Mouse (Mus musculus): ENCODE results near the gene Iqcf5.

Iqcf5 gene

GRCm38 (mm10) chr9:106514273-106514672 is at the start of gene Iqcf5:
TSS of gene Iqcf5 (plus strand) at chr9:106514573.
- DNase-seq (ENCODE audit: low spot score in 2 of 2) = no peak

- DNase-seq (ENCODE audit: low spot score in 2 of 2) = peak; percentile 64 to 80
Observed at GRCm38 (mm10) chr9:106464751-106465541, 49.4 kb upstream of the Iqcf5 start.

DNA sequence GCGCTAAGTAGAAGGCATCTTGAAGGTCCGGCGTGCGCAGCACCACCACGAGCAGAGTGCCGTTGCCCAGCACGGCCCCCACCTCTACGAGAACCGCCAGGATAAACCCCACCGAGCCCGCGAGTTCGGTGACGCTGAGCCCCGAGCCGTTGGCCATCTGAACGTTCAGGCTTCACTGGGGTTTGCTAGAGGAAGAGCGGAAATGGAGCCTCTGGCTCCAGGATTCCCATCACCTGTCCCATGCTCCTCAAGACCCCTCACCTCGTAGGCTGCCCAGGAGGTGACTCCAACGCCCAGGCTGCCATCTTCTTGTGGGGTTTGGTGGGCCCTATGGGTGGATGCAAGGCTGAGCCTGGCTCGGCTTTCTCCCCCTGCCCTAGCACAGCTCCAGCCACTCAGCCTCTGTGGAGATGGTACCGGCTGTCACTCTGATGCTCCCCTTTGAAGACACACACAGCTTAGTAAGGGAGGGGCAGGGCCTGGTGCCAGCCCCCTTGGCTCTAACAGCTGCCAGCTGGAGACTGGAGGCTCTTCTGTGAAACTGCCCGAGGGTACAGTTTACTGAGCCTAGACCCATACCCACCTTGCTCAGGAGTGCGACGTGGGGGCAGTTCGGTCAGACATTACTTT is 48.7 kb upstream of the Iqcf5 start, which contains the start of gene Gpr62:
Gpr62 (minus strand) TSS at position 368 of the 630 bp plus-strand sequence.
- no peak for DNase-seq (ENCODE audit: low spot score in 2 of 2)

DNA sequence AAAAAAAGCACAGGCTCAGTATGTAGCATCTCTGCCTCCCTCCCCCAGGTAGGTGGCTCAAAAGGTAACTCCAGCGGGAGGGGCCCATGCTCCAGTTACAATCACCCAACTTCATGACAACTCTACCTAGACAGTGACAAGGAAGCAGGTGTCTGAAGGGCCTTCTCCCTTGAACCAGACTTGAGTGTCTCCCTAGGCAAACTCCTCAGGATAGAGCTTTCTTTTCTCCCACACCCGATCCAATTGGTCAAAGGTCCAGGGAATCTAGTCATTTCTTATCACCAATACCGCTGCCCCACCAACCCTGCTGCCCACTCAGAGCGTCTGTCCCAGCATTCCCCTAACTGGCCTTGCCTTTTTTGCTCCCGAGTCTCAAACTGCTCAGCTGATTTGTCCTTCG is 47.7 kb upstream of the Iqcf5 start:
- no peak for DNase-seq (ENCODE audit: low spot score in 2 of 2)

GRCm38 (mm10) chr9:106467746-106468145 is 46.6 kb upstream of the Iqcf5 start:
- DNase-seq (ENCODE audit: low spot score in 2 of 2) = no peak

GRCm38 (mm10) chr9:106469317-106469716 is 45.1 kb upstream of the Iqcf5 start:
- no peak for DNase-seq (ENCODE audit: low spot score in 2 of 2)

DNA sequence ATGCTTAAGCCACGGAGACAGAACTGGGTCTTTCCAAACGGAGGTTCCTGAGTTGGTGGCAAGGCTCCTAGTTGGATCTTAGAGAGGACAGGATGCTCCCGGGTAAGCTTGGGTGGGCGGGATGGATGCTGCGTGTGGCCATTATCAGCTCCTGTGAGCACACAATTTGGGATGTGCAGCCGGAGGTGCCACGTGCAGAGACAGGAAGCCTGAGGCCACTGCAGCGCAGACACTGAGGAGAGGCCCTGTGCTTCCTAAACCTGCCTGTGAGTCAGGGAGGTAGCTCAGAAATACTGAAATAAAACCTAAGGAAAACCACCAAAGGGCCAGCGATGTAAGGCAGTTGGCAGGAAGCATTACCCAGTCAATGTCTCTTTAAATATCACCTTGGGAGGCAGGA is 44.6 kb upstream of the Iqcf5 start:
- DNase-seq (ENCODE audit: low spot score in 2 of 2) = no peak

GRCm38 (mm10) chr9:106470991-106471750 is 43.2 kb upstream of the Iqcf5 start:
- no peak for DNase-seq (ENCODE audit: low spot score in 2 of 2)

- no peak for DNase-seq (ENCODE audit: low spot score in 2 of 2)
Observed at GRCm38 (mm10) chr9:106471892-106472291, 42.5 kb upstream of the Iqcf5 start.

DNA sequence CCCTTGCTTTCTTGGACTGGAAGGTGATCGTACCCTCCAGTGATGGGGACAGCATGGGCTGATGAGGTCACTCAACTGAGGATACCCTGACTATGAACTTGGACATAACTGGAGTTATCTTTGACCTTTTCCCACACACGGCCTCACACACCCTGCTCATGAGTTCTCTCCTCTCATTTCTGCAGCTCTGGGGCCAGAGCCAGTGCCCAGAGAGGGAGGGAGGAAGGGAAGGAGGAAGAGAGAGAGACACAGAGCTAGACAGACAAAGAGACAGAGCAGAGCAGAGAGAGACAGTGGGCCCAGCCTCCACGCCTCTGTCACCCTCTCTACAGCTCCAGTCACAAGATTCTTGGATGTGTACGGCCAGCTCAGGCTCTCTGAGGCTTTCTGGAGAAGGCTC is 42.1 kb upstream of the Iqcf5 start:
- DNase-seq (ENCODE audit: low spot score in 2 of 2) = no peak

DNA sequence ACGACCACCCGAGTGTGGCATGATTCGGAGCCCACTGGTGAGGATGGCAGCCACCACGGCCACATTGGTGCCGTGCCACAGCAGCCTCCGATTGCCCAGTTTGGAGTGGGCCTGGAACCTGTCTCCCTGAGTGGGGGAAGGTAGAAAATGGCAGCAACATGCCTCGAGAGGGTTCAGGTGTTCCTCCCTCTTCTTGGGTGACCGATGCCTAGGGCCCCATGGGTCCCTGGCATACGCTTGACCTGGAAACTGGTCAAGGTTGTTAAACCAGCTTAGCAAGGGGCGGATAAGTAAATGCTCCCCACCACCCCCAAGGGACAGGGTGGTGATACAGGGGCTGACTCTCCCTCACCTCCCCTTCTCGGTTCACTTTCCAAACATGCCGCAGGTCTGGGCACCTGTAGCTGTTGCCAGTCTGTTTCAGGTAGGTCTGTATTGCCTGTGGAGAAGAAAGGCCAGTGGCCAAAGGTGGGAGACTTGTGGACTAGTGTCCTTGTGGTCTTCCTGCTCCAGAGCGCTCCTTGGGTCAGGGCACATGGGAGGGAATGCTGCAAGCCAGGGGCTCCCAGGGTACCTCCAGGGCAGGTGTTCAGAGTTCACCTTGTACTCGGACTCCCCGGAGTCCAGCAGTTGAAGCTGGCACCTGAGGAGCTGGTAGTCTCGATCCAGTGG is 41.2 kb upstream of the Iqcf5 start:
- no peak for DNase-seq (ENCODE audit: low spot score in 2 of 2)

- DNase-seq (ENCODE audit: low spot score in 2 of 2) = no peak
Observed at GRCm38 (mm10) chr9:106473753-106474105, 40.6 kb upstream of the Iqcf5 start.

DNA sequence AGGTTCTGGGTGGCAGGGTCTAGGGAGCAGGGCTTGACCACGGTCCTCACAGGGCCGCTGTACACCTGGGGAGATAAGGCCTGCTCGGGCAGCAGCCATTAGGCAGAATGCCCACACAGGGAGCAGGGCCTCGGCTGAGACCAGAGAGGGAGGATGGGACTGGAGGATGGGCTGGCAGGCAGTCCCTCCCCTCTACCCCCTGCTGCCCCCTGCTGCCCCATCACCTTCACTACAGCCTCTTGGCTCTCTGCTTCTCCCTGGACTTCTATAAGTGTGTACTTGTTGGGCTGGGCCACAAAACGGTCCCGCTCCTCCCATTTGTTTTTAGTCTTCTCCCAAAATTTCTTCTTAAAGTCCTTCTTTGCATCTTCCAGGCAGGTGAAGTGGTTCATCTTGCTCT is 39.9 kb upstream of the Iqcf5 start:
- DNase-seq (ENCODE audit: low spot score in 2 of 2) = no peak

- no peak for DNase-seq (ENCODE audit: low spot score in 2 of 2)
Observed at GRCm38 (mm10) chr9:106475046-106475445, 39.3 kb upstream of the Iqcf5 start.

DNA sequence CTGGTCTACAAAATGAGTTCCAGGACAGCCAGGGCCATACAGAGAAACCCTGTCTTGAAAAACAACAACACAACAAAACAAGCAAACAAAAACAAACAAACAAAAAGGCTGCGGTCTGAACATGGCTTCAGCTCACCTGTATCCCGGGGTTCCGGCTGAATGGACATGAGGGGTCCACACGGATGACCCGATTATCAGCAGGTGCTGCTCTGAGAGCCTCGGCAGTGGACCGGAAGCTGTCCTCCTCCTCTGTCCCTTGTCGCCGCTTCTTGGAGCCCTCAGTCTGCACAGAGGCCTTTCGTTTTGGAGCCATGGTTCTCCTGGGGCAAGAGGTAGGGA is 38.7 kb upstream of the Iqcf5 start, which contains the start of gene Rrp9:
Rrp9 (plus strand) TSS at position 301 of the 339 bp plus-strand sequence.
- DNase-seq (ENCODE audit: low spot score in 2 of 2) = no peak

DNA sequence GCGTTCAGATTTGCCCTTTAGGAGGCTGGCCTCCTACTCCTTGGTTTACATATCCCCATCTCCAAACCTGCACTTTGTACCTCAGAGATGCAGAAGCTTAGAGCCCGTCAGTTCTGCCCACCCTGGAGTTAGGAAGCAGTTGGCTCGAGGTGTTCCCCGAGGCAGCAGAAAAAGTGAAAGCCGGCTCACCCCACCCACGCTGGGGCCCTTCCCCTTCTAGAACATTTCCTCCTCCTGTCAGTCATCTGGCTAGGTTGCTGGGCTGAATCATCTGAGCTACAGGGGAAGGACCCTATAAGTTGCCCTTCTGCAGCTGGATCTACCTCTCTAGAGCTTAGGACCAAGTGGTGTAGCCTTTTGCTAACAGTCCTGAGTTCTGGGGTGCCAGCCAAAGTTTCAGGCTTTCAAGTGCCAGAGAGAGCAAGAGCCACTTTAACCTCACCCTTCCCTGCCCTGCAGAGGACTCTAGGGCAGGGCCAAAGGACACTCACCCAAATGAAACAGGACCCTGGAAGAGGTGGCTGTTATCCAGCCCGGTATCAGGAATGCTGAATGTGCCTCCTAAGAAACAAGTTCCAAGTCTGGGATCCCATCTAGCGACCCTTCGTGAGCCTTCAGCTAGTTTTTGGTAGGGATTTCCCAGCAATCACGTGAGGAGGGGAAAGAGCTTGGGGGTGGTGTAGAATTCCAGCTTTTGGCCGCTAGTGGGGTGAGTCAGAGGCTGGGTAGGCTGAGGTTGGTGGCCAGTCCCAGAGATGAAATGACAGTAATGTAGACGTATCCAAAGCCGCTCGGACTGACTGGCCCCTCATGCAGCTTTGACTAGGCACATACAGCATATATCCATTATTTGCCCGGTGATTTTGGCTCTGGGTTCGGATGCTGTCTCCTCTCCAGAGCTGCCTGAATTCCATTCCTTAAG is 38.1 kb upstream of the Iqcf5 start:
- no peak for DNase-seq (ENCODE audit: low spot score in 2 of 2)

- peak; percentile 99 for DNase-seq (ENCODE audit: low spot score in 2 of 2)
Observed at GRCm38 (mm10) chr9:106476924-106477484, 37.4 kb upstream of the Iqcf5 start, which contains the start of gene Parp3. TSS of gene Parp3 (minus strand) at chr9:106476949.

DNA sequence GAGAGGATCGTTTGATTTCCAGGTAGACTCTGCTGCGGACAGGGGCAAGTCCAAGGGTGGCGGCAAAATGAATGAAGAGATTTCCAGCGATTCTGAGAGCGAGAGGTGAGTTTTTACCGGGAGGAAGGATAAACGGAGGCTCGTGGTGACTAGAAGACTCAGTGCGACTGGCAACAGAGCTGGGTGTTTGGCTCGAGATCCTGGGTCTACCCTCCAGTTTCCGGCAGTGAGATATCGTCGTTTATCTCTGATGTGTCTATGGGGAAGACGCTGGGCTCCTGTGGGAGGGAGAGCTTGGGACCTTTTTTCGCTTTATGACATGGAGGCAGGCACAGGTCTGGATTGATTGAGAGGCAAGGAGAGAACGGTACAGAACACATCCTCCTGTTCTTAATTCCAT is 36.7 kb upstream of the Iqcf5 start:
- DNase-seq (ENCODE audit: low spot score in 2 of 2) = no peak

DNA sequence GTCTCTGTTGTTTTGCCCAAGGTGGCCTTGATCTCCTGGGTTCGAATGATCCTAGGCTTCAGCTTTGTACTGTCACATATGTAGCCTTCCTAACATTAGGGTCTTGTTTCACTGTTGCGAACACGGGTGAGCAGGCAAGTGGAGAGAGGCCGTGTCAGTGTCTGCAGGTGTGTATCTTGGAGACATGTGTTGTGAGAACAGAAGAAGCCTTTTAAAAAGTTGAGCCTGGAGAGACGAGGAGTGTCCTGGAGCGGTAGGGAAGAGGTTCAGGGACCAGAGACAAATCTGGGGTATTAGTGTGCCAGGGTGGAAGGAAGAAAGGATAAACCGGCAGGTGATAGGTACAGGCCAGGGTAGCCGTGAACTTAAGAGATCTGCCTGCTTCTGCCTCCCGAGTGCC is 36.3 kb upstream of the Iqcf5 start:
- DNase-seq (ENCODE audit: low spot score in 2 of 2) = no peak

- DNase-seq (ENCODE audit: low spot score in 2 of 2) = no peak
Observed at GRCm38 (mm10) chr9:106480541-106480940, 33.8 kb upstream of the Iqcf5 start.

DNA sequence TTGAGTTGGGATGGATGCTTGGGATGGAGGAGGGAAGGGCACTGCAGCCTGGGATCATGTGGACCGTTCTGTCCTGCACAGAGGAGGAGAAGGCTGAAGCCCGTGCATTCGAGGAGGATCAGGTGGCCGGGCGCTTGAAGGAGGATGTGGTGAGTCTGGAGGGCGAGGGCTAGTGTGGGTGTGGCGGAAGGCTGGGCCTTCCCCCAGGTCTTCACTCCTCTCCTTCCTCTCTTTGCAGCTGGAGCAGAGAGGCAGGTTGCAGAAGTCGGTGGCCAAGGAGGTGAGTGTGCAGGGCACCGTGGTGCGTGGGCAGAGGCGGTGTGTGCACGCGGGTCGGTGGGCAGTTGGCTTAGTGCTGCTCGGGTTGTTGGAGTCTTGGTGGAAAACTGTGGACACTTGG is 33.3 kb upstream of the Iqcf5 start:
- DNase-seq (ENCODE audit: low spot score in 2 of 2) = no peak
